Mouse (Mus musculus): ENCODE measurements around the gene Col4a1.
A peak's percentile ranks its signal among the peaks of the same experiment; 100 is the strongest.

Col4a1 gene

GRCm38 (mm10) chr8:11298531-11299316 lies 13.9 kb downstream of the Col4a1 start:
- no peak for DNase-seq (ENCODE audit: low spot score)

DNA sequence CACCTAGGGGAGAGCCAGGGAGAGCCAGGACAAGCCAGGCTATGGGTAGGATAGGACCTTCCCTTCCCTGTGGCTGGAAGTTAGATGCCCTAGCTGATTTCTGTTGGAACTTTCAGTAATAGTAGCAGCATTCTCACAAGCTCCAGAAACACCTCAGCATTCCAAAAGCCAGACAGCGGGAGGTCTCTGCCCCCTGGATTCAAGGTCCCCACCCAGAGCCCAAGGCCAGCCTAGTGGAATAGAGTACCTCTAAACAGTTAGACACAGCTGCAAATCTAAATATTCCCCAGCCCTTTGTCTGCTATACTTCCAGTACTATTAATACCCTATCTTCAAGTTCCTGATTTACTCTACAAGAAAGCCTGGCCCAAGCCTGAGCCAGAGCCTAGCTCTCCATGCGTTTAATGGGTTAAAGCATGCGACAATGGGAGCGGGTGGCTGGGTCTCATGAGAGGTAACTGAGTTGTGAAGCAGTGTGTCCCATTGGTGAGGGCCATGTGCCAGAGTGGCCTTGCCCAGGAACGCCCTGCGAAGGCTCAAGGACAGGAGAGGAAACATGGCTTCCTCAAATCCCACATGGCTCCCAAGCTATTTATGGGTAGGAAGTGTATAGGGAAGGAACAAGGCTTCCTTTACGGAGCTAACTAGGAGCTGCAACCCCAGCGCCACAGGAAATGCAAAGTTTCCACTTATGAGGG lies 15.3 kb downstream of the Col4a1 start:
- DNase-seq (ENCODE audit: low spot score): no peak

DNA sequence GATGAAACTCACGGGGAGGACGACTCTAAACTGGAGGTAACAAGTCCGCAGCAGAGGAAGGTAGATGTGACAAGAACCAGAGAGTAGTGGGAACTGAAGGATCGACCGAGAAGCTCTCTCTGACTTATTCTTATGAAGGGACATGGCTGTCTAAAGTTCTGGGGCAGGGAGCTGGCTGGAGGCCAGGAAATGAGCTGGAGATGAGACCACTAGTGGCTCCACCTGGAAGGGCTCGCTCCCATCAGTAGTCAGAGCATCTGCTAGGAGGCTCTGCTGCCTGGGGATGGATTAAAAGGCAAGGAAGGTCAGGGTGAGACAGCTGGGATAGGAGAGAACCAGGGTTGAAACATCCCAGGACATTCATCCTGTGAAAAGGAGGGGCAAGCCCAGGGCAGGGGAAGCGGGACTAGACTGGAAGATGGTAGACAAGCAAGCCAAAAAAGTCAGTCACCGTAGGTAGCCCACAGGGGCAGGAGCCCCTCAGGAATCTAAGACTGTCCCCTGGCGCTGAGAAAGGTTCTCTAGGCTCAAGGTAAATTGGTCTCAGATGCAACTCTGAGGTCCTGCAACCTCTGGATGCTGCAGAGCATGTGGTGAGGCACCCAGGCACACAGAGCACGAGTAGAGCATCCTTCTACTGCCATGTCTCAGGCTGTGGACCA lies 16.2 kb downstream of the Col4a1 start:
- no peak for DNase-seq (ENCODE audit: low spot score)

GRCm38 (mm10) chr8:11292611-11293010 lies 20.0 kb downstream of the Col4a1 start:
- no peak for DNase-seq (ENCODE audit: low spot score)

- DNase-seq (ENCODE audit: low spot score): no peak
Observed at GRCm38 (mm10) chr8:11290533-11290932, 22.1 kb downstream of the Col4a1 start.

DNA sequence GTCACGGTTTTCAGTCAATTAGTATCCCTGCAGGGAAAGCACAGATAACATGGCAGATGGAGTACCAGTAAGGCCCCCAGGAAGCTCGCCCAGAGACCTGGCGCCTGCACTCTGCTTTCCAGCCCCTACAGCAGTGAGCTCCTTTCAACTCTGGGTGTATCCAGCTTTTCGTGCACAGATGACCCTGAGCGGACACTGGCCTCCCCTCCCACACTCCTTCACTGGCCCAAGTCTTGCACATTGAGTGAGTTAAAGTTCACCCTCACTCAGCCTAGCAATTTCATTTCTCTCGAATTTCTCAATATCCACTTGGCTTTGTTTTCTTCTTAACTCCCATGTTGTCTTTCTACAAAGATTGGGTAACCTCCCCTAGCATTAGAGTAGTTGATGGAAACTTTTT lies 24.3 kb downstream of the Col4a1 start:
- DNase-seq (ENCODE audit: low spot score): peak; percentile 22

GRCm38 (mm10) chr8:11287139-11287538 lies 25.5 kb downstream of the Col4a1 start:
- no peak for DNase-seq (ENCODE audit: low spot score)

DNA sequence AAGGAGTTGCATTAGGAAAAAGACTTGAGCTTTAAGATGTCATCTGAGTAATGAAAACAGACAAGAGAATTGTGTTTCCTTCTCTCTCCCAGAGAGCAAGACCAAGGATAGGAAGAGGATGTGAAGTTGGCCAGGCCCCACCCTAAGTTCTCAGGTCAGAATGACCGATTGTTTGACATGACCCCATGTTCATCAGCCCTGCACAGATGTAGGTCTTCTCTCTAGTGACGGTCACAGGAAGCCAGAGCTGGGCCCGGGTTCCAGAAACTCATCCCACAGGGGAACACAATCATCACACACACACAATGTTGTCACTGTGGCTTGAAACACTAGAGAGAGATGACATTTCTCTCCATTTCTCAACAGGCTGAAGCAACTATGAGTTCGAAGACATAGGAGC lies 27.2 kb downstream of the Col4a1 start:
- DNase-seq (ENCODE audit: low spot score): no peak

DNA sequence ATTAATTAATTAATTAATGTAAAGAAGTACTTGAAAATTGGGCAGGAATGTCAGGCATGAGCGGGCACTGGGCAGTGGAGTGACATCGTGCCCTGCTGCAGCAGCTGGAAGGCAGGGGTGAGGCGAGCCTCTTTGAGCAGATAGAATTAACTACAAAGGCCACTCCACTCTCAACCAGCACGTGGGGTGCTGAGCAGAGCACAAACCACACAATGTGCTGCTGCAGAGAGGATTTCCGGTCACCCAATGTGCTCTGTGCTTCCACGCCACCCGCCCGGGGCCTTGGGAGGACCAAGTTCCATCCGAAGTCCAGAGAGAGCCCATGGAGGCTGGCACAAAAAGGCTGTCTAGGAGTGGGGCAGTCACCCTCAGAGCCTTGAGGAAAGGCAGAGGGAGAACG lies 29.4 kb downstream of the Col4a1 start:
- no peak for DNase-seq (ENCODE audit: low spot score)

DNA sequence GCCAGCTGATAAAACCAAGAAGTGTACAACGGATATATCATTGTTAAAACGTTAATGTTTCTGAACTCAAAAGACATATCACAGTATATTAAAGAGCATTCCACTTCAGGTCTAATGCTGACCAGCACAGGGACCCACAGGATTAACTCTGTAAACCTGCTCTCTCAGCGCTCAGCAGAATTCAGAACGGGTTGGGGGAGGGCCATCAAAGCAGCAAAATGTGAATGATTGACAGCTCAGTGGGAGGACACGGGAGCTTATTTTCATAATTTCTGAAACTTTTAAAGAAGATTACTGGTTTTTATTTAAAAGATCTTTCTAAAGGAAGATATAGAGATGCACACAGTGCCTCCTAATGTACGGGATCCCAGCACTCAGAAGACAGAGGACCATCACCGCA lies 29.9 kb downstream of the Col4a1 start:
- no peak for DNase-seq (ENCODE audit: low spot score)

DNA sequence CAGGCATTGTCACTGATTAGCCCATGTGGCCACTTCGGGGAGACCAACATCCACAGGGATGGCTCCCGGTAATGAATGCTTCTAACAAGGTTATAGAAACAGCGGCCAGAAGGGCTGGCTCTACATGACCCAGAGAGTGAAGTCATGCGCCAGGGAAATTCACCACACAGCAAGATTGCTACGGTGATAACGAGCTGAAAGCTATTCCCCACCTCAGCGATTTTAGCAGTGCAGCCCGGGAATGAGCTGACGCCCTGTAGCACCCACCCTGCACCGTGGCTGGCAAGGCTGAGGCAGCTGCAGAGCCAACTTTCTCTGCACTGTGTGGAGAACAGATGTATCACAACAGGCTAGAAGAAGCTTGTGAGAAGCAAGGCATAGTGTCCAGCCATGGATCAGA lies 30.5 kb downstream of the Col4a1 start:
- no peak for DNase-seq (ENCODE audit: low spot score)

- DNase-seq (ENCODE audit: low spot score): no peak
Observed at GRCm38 (mm10) chr8:11280721-11281268, 31.8 kb downstream of the Col4a1 start.

DNA sequence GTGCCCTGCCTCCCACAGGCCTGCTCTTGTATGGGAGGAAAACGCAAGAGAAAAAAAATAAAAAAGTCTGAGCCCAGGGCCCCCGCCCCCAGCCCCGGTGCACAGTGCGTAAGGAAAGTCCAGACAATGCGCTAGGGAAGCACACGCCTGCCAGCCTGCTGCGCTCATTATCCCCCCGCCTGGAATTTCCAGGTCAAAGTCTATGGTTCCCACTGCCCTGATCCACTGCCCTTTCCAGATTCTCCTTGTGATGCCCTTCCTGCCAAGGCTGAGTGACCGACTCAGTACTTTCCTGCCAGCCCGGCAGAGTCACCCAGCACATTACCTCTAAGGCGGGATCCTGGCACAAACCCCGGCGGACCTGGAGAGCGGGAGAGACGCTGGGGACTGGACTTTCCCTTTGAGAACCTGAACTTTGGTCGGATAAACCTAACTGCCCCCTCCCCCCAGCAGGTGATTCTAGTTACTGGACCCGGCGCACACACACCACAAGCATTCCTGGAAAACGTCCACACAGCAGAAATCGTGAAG lies 33.3 kb downstream of the Col4a1 start:
- DNase-seq (ENCODE audit: low spot score): no peak

- DNase-seq (ENCODE audit: low spot score): no peak
Observed at GRCm38 (mm10) chr8:11278101-11278611, 34.5 kb downstream of the Col4a1 start.

DNA sequence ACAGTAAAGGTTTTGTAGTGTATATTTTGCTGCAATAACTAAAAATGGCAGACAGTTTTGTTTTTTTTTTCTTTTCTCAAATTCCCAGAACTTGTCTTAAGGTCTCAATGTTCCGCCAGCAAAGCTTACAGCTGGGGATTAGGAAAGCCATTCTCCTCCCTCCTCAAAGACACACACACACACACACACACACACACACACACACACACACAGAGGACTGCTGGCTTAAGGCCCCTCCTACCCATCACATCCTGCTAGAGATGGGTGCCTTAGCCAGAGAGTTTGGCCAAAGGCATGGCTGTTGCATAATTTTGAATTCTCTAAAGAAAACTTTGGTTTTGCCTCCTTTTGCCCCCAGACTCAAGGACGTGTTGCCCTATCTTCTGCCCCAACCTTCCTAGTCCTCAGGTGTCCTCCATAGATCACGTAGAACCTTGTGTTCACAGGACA lies 35.0 kb downstream of the Col4a1 start:
- no peak for DNase-seq (ENCODE audit: low spot score)

- DNase-seq (ENCODE audit: low spot score): no peak
Observed at GRCm38 (mm10) chr8:11276286-11276685, 36.3 kb downstream of the Col4a1 start.

GRCm38 (mm10) chr8:11274415-11274814 lies 38.2 kb downstream of the Col4a1 start:
- no peak for DNase-seq (ENCODE audit: low spot score)

- peak; percentile 34 for DNase-seq (ENCODE audit: low spot score)
Observed at GRCm38 (mm10) chr8:11273506-11274158, 39.0 kb downstream of the Col4a1 start.

DNA sequence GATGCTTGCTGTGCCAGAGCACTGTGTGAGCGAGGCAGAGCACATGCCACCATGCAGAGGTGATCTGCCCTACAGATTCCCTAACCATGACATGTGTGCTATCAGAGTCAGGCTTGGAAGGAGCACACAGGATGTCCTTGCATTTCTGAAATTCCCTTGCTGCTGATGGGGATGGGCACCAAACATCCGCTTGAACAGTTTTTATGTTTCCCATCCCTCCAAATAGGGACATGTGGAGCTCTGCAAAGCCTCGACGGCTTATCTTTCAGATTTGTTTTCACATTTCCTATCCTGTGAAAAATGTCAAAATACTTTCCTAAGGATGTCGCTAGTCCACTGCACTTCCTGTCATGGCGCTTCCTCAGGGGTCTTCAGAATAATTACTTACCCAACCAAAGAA lies 40.4 kb downstream of the Col4a1 start:
- no peak for DNase-seq (ENCODE audit: low spot score)

GRCm38 (mm10) chr8:11270826-11271225 lies 41.8 kb downstream of the Col4a1 start:
- no peak for DNase-seq (ENCODE audit: low spot score)

DNA sequence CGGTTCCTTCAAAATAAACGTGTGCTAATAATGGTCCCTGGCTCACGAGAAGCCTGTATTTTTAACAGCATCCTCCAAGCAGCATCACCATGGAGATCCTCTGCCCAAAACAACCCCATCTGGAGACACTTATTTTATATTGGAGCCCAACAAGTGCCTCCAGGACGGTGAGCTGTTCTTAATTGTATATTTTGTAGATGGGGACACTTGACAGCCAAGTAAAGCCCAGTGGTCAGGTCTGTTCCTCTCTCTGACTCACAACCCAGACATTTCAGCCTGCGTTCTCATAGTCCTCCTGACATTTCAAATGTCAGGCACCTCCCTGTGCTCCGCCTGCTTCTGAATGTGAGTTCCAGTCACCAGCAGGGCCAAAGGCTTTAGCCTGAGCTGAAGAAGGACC lies 43.9 kb downstream of the Col4a1 start:
- no peak for DNase-seq (ENCODE audit: low spot score)

DNA sequence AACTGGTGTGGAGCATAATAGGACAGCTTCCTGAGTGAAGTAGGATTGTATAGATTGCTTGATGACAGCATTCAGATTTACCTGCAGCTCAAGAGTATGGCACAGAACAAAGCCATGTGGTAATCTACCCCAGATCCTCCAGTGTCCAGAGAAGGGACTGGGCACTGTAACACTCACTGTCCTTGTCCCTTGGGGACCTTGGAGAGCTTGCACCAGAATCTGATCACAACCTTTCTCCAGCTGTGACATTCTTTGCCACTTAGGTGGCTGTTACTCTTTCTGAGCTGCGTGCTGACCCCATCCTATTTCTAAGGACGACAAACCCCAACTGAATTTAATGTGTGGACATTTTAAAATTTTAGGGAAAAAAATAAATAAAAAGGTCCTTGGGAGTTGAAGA lies 46.2 kb downstream of the Col4a1 start:
- no peak for DNase-seq (ENCODE audit: low spot score)

Data from ovary, adult 18-20 months (tissue).